Mouse (Mus musculus) forebrain, embryonic 11.5 days (tissue): ENCODE data around the gene Tmem132a. TPM values are rescaled to one million over a fixed set of nuclear protein-coding genes. Genes with fewer than 3 reads are reported as not detected.

Experiments
- ATAC-seq: fragments of 200-750 bp; cut with Nextera tagmentation; replicated peaks from 2 replicates; pipeline ENCODE4 v1.8.0; 2017; ENCODE audit warnings: moderate TSS enrichment; ENCODE audit not compliant: low FRiP score
- DNase-seq: peaks from one replicate; pipeline ENCODE4 v3.0.0-alpha.2; 2017; ENCODE audit warnings: low spot score
- H3K27ac ChIP-seq: fragments of 300-500 bp; sonication (generic); 2 replicates; pipeline ENCODE4 v1.5.1; 2014; ENCODE audit warnings: low read depth, low read length
- H3K27me3 ChIP-seq: fragments of 300-500 bp; sonication (generic); 2 replicates; pipeline ENCODE4 v1.6.1; 2014; ENCODE audit warnings: mild to moderate bottlenecking, low read length, mixed read lengths; ENCODE audit not compliant: control insufficient read depth, insufficient read depth
- H3K36me3 ChIP-seq: fragments of 300-500 bp; sonication (generic); 2 replicates; pipeline ENCODE4 v1.6.1; 2014; ENCODE audit warnings: mild to moderate bottlenecking, low read length, moderate library complexity, mixed read lengths; ENCODE audit not compliant: control insufficient read depth, insufficient read depth
- H3K4me1 ChIP-seq: fragments of 300-500 bp; sonication (generic); replicated peaks from 2 replicates; pipeline ENCODE4 v1.6.1; 2014; ENCODE audit warnings: low read length, mixed read lengths; ENCODE audit not compliant: control insufficient read depth, insufficient read depth
- H3K4me2 ChIP-seq: fragments of 300-500 bp; sonication (generic); 2 replicates; pipeline ENCODE4 v1.6.1; 2014; ENCODE audit warnings: low read depth, mild to moderate bottlenecking, low read length, moderate library complexity, mixed read lengths; ENCODE audit not compliant: severe bottlenecking
- H3K4me3 ChIP-seq: fragments of 300-500 bp; sonication (generic); 2 replicates; pipeline ENCODE4 v1.5.1; 2014; ENCODE audit warnings: low read depth, low read length
- H3K9ac ChIP-seq: fragments of 300-500 bp; sonication (generic); 2 replicates; pipeline ENCODE4 v1.6.1; 2014; ENCODE audit warnings: low read length
- H3K9me3 ChIP-seq: fragments of 300-500 bp; sonication (generic); 2 replicates; pipeline ENCODE4 v1.6.1; 2016; ENCODE audit warnings: low read length, mixed read lengths; ENCODE audit not compliant: control insufficient read depth
- WGBS: fragments of 180-500 bp; shearing (Covaris S2); extraction: QIAGEN DNeasy Blood & Tissue Kit; methylation state at CpG from one replicate; pipeline ENCODE4 v1.1.7; 2014; 5-methylcytosine and 5-hydroxymethylcytosine counted together
- polyA plus RNA-seq: library from polyadenylated mRNA; unstranded; fragments of >200 nt; fragmentation: Nextera tagmentation; extraction: Ambion mirVana; gene quantifications from 2 replicates; pipeline ENCODE4 v1.2.1, GENCODE M21; 2014

The Tmem132a gene
- polyA plus RNA-seq, 1 experiment from 2014 or later: 95.1 TPM

GRCm38 (mm10) chr19:10869241-10869885, 377 bp downstream of the Tmem132a start:
- ATAC-seq: peak; percentile 94

GRCm38 (mm10) chr19:10868623-10869141, 1.1 kb downstream of the Tmem132a start:
- peak; percentile 42 for ATAC-seq
- no peak for DNase-seq
- no peaks in the 10 kb centered on the region for H3K27me3 ChIP-seq
- peak overlapping the region; percentile 96 for H3K9ac ChIP-seq
- no peak overlapping the region for H3K27ac ChIP-seq
- H3K4me1 ChIP-seq: peaks cover 7% of the 10 kb centered on the region; the same call in 1 of the 2 replicates
- H3K4me2 ChIP-seq: peak overlapping the region; percentile 74
- 1% methylated on average over 16 of the region's 17 CpGs for WGBS
- no peaks in the 10 kb centered on the region for H3K9me3 ChIP-seq
- H3K4me3 ChIP-seq: peak overlapping the region; percentile 86
- H3K36me3 ChIP-seq: peaks cover 22% of the 10 kb centered on the region

More at GRCm38 (mm10) chr19:10869241-10869885, 377 bp downstream of the Tmem132a start:
- Histone ChIP-seq H3K4me2 (peak overlapping the region; percentile 74), H3K4me1 (peaks cover 7% of the 10 kb centered on the region; the same call in 1 of the 2 replicates), H3K27me3 (no peaks in the 10 kb centered on the region), H3K4me3 (peak overlapping the region; percentile 86), H3K9ac (peak overlapping the region; percentile 96), H3K27ac (peak overlapping the region; percentile 82), H3K36me3 (peaks cover 22% of the 10 kb centered on the region), H3K9me3 (no peaks in the 10 kb centered on the region)
- peak; percentile 91 for DNase-seq
- under 1% methylated on average over 41 of the region's 43 CpGs for WGBS

GRCm38 (mm10) chr19:10867946-10868622, 1.7 kb downstream of the Tmem132a start:
- no peak for DNase-seq
- H3K4me3 ChIP-seq: peak overlapping the region; percentile 86
- no peak overlapping the region for H3K27ac ChIP-seq
- peaks cover 21% of the 10 kb centered on the region for H3K36me3 ChIP-seq
- H3K4me2 ChIP-seq: peak overlapping the region; percentile 74
- H3K27me3 ChIP-seq: no peaks in the 10 kb centered on the region
- H3K9ac ChIP-seq: peak overlapping the region; percentile 96
- 36% methylated on average over 5 of the region's 5 CpGs for WGBS
- H3K4me1 ChIP-seq: peaks cover 7% of the 10 kb centered on the region; the same call in 1 of the 2 replicates
- no peaks in the 10 kb centered on the region for H3K9me3 ChIP-seq
- no peak for ATAC-seq

GRCm38 (mm10) chr19:10866351-10866750, 3.4 kb downstream of the Tmem132a start:
- H3K4me3 ChIP-seq: no peak overlapping the region
- no peak overlapping the region for H3K9ac ChIP-seq
- no peak overlapping the region for H3K4me2 ChIP-seq
- no peak for ATAC-seq
- H3K9me3 ChIP-seq: no peaks in the 10 kb centered on the region
- no peak overlapping the region for H3K27ac ChIP-seq
- peaks cover 34% of the 10 kb centered on the region for H3K36me3 ChIP-seq
- DNase-seq: no peak
- WGBS: 94% methylated on average over 13 of the region's 13 CpGs
- no peaks in the 10 kb centered on the region for H3K27me3 ChIP-seq
- peaks cover 7% of the 10 kb centered on the region; the same call in 1 of the 2 replicates for H3K4me1 ChIP-seq

- no peaks in the 10 kb centered on the region for H3K4me1 ChIP-seq
- H3K9ac ChIP-seq: no peak overlapping the region
- H3K27me3 ChIP-seq: no peaks in the 10 kb centered on the region
- DNase-seq (no peak), ATAC-seq (peak; percentile 55; the same call in 1 of the 2 replicates)
- peaks cover 43% of the 10 kb centered on the region for H3K36me3 ChIP-seq
- H3K27ac ChIP-seq: no peak overlapping the region
- no peaks in the 10 kb centered on the region for H3K9me3 ChIP-seq
- no peak overlapping the region for H3K4me2 ChIP-seq
- 47% methylated on average over 22 of the region's 22 CpGs for WGBS
- H3K4me3 ChIP-seq: no peak overlapping the region
Observed at GRCm38 (mm10) chr19:10860072-10860497, 9.7 kb downstream of the Tmem132a start.

- WGBS: 56% methylated on average over 2 of the region's 2 CpGs
- no peaks in the 10 kb centered on the region for H3K9me3 ChIP-seq
- H3K27me3 ChIP-seq: no peaks in the 10 kb centered on the region
- H3K36me3 ChIP-seq: peaks cover 21% of the 10 kb centered on the region; the same call in 1 of the 2 replicates
- no peaks in the 10 kb centered on the region for H3K4me1 ChIP-seq
- DNase-seq (no peak), ATAC-seq (no peak)
- no peak overlapping the region for H3K9ac ChIP-seq
- H3K27ac ChIP-seq: no peak overlapping the region
- H3K4me3 ChIP-seq: no peak overlapping the region
- H3K4me2 ChIP-seq: no peak overlapping the region
Observed at GRCm38 (mm10) chr19:10856520-10856919, 13.2 kb downstream of the Tmem132a start.

GRCm38 (mm10) chr19:10855422-10855821, 14.3 kb downstream of the Tmem132a start:
- Histone ChIP-seq H3K36me3 (peaks cover 16% of the 10 kb centered on the region; the same call in 1 of the 2 replicates), H3K4me1 (no peaks in the 10 kb centered on the region)
- WGBS: 86% methylated on average over 3 of the region's 3 CpGs

GRCm38 (mm10) chr19:10847311-10848087, 22.2 kb downstream of the Tmem132a start:
- no peaks in the 10 kb centered on the region for H3K27me3 ChIP-seq
- WGBS: 50% methylated on average over 3 of the region's 3 CpGs
- no peak for ATAC-seq

More at GRCm38 (mm10) chr19:10855422-10855821, 14.3 kb downstream of the Tmem132a start:
- Histone ChIP-seq H3K9me3 (no peaks in the 10 kb centered on the region), H3K4me2 (no peak overlapping the region), H3K27ac (no peak overlapping the region), H3K9ac (no peak overlapping the region), H3K4me3 (no peak overlapping the region), H3K27me3 (no peaks in the 10 kb centered on the region)
- no peak for ATAC-seq
- DNase-seq: no peak

More at GRCm38 (mm10) chr19:10847311-10848087, 22.2 kb downstream of the Tmem132a start:
- DNase-seq: no peak
- H3K4me1 ChIP-seq: no peaks in the 10 kb centered on the region
- no peak overlapping the region for H3K4me2 ChIP-seq
- no peak overlapping the region for H3K9ac ChIP-seq
- no peak overlapping the region for H3K4me3 ChIP-seq
- no peaks in the 10 kb centered on the region for H3K9me3 ChIP-seq
- H3K36me3 ChIP-seq: no peaks in the 10 kb centered on the region
- no peak overlapping the region for H3K27ac ChIP-seq
